Mouse (Mus musculus) intestine, embryonic 15.5 days (tissue): Measurements from ENCODE around the gene Clybl. TPM values are rescaled to one million over a fixed set of nuclear protein-coding genes. Genes with fewer than 3 reads are reported as not detected.

ENCODE experiments used
- ATAC-seq: fragments of 200-750 bp; cut with Nextera tagmentation; 2 replicates; pipeline ENCODE4 v1.8.0; 2017; ENCODE audit warnings: moderate TSS enrichment, moderate library complexity
- H3K27ac ChIP-seq: fragments of 300-500 bp; sonication (generic); 2 replicates; pipeline ENCODE4 v1.5.1; 2015; ENCODE audit warnings: mild to moderate bottlenecking, inconsistent platforms
- H3K27me3 ChIP-seq: fragments of 300-500 bp; sonication (generic); replicated peaks from 2 replicates; pipeline ENCODE4 v1.6.1; 2015; ENCODE audit warnings: inconsistent platforms
- H3K36me3 ChIP-seq: fragments of 300-500 bp; sonication (generic); 2 replicates; pipeline ENCODE4 v1.6.1; 2015; ENCODE audit warnings: inconsistent platforms
- H3K4me1 ChIP-seq: fragments of 300-500 bp; sonication (generic); replicated peaks from 2 replicates; pipeline ENCODE4 v1.6.1; 2015; ENCODE audit warnings: inconsistent platforms
- H3K4me2 ChIP-seq: fragments of 300-500 bp; sonication (generic); replicated peaks from 2 replicates; pipeline ENCODE4 v1.6.1; 2015; ENCODE audit warnings: mild to moderate bottlenecking, inconsistent platforms
- H3K4me3 ChIP-seq: fragments of 300-500 bp; sonication (generic); replicated peaks from 2 replicates; pipeline ENCODE4 v1.5.1; 2015; ENCODE audit warnings: inconsistent platforms
- H3K9ac ChIP-seq: fragments of 300-500 bp; sonication (generic); 2 replicates; pipeline ENCODE4 v1.6.1; 2015; ENCODE audit warnings: inconsistent platforms
- H3K9me3 ChIP-seq: fragments of 300-500 bp; sonication (generic); 2 replicates; pipeline ENCODE4 v1.6.1; 2016; ENCODE audit warnings: inconsistent platforms
- WGBS: fragments of 180-500 bp; shearing (Covaris S2); methylation state at CpG from one replicate; pipeline ENCODE4 v1.1.7; 2015; 5-methylcytosine and 5-hydroxymethylcytosine counted together
- polyA plus RNA-seq: library from polyadenylated mRNA; unstranded; fragments of >200 nt; fragmentation: Nextera tagmentation; extraction: Ambion mirVana; gene quantifications from 2 replicates; pipeline ENCODE4 v1.2.1, GENCODE M21; 2015

The Clybl gene
- polyA plus RNA-seq, 1 experiment from 2014 or later, result 33.7 TPM

DNA sequence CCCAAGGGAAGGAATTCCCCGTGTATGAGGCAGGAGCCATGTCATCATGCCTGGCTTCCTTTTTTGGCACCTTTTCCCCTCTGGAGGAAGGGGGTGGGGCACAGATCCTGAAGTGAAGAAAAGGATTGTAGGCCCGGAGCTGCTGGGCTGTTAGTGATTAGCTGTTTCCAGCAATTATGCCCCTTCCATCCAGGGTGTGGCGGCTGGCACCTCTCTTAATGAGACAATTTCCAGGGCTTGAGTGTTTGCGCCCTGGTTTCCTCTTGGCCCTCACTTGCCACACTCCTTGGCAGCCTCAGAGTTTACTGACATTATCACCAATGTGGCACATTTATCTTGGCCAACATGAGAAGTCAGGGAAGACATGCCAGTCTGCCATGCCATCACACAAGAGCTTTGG is 155.5 kb downstream of the Clybl start:
- WGBS, result 51% methylated on average over 4 of the region's 4 CpGs
- no peak for ATAC-seq
- H3K27ac ChIP-seq, result no peak overlapping the region
- H3K27me3 ChIP-seq, result no peaks in the 10 kb centered on the region
- no peak overlapping the region for H3K4me2 ChIP-seq
- no peak overlapping the region for H3K4me3 ChIP-seq
- no peaks in the 10 kb centered on the region for H3K9me3 ChIP-seq
- H3K36me3 ChIP-seq, result no peaks in the 10 kb centered on the region
- no peaks in the 10 kb centered on the region for H3K4me1 ChIP-seq
- no peak overlapping the region for H3K9ac ChIP-seq

DNA sequence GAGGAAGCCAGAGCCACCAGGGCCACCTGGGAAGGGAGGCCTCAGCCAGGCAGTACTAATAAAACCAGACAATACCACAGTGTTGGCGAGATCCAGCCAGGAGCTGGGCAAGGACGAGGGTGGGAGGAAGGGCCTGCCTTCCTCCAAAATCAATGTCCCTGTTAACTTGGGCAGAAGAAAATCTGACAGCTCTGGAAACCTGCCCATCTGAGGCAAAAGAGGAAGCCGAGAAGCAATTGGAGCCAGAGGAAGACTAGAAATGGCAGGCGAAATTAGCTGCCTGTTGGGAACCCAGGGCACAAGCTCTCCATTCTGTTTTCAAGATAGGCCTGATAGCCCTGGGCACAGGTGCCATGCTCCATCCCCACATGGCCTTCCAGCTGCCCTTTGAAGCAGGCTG is 157.3 kb downstream of the Clybl start:
- no peak for ATAC-seq
- 81% methylated on average over 4 of the region's 4 CpGs for WGBS
- H3K36me3 ChIP-seq, result no peaks in the 10 kb centered on the region
- no peak overlapping the region for H3K9ac ChIP-seq
- H3K4me2 ChIP-seq, result no peak overlapping the region
- no peaks in the 10 kb centered on the region for H3K9me3 ChIP-seq
- H3K4me1 ChIP-seq, result no peaks in the 10 kb centered on the region
- no peaks in the 10 kb centered on the region for H3K27me3 ChIP-seq
- H3K4me3 ChIP-seq, result no peak overlapping the region
- no peak overlapping the region for H3K27ac ChIP-seq

DNA sequence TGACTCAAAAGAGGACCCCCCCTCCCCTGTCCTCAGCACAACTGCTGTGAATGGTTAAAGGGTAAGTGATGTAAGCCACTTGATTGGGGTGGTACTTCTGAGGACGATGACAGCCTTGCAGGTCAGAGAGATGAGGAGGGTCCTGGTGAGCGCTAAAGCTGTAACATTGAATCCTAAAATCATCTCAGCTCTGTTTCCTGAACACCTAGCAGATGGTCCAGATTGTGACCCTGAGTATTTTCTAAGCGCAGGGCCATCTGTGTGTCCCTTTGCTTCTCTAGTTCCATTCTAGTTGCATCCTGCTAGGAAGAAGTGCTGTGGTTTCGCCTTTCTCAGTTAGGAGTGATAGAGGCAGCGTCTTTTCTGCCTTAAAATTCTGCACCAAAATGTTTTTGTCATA is 158.6 kb downstream of the Clybl start:
- no peak overlapping the region for H3K27ac ChIP-seq
- no peaks in the 10 kb centered on the region for H3K36me3 ChIP-seq
- H3K4me1 ChIP-seq, result no peaks in the 10 kb centered on the region
- 87% methylated on average over 5 of the region's 5 CpGs for WGBS
- no peaks in the 10 kb centered on the region for H3K27me3 ChIP-seq
- no peaks in the 10 kb centered on the region for H3K9me3 ChIP-seq
- no peak overlapping the region for H3K4me2 ChIP-seq
- H3K9ac ChIP-seq, result no peak overlapping the region
- H3K4me3 ChIP-seq, result no peak overlapping the region
- no peak for ATAC-seq

DNA sequence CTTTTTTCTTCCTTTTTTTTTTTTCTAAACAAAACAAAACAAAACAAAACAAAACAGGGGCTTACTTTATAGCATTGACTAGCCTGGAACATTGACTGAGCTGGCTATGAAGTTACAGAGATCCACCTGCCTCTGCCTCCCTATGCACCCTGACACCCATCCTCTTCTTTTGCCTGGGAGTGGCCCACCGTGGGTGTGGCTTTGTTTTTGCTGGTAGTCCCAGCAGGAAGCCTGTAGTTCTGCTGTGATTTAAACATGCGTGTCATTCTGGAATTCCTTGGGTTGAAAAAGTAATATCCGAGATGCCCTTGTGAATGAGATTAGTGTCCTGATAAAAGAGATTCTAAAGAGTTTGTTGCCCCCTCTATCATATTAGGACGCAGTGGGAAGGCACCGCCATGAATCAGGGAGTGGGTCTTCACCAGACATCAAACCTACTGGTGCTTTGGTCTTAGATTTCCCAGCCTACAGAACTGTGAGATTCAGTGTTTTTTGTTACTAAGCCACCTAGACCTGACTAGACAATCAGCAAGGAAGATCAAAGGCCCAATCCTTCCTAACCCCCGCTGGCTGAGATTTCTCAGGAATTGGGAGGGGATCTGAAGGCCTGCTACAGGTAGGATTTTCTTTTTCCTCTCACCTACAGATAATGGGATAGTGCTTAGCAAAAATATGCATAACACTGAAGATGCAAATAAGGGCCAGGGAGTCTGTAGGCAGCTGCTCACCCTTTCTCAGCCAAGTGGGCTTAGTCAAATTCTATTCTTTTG is 160.3 kb downstream of the Clybl start:
- Histone ChIP-seq H3K9ac (no peak overlapping the region), H3K4me2 (no peak overlapping the region), H3K36me3 (no peaks in the 10 kb centered on the region), H3K27ac (no peak overlapping the region), H3K9me3 (no peaks in the 10 kb centered on the region), H3K4me1 (no peaks in the 10 kb centered on the region), H3K4me3 (no peak overlapping the region), H3K27me3 (no peaks in the 10 kb centered on the region)
- no peak for ATAC-seq
- 47% methylated on average over 6 of the region's 6 CpGs for WGBS

DNA sequence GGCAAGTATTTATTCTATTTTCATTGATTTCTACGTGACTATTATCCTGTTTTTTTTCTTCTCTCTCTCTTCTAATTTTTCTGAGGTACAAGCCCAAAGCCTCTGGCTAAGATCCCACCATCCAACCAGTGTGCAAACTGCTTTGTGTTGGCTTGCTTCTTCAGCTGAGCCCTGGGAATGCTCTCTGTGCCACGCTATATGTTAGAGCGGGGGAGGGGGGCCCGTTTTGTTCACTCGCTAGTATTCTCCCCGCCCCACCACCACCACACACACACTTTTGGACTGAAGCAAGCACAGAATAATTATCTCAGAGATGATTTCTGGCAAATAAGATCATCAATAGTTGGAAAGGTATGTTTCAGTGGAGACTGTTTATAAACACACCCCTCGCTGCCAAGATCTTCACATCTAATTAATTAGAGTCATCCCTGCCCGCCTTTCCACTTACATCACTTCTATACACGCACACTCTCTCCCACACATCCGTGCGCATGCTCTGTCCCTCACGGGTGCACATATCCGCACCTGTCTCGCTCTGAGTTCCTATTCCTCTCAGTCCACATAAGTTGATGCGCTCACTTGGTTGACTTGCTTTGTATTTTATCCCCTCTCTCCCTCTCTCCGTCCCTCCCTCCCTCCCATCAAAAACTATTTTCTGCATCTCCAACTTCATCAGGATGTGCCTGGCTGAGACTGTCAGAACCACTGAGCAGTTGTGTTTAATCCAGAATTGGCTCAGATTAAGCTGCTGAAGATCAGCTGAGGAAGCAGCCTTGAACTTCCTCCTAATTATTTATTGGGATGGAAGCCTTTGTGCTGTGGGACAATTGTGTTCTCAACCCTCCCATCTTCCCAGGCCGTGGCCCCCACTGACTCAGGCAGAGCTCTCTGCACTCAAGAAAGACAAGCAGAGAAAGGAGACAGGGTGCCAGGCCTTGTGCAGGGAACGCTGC is 163.0 kb downstream of the Clybl start:
- no peak overlapping the region for H3K4me2 ChIP-seq
- H3K36me3 ChIP-seq, result no peaks in the 10 kb centered on the region
- no peaks in the 10 kb centered on the region for H3K9me3 ChIP-seq
- WGBS, result 70% methylated on average over 18 of the region's 18 CpGs
- no peaks in the 10 kb centered on the region for H3K27me3 ChIP-seq
- H3K4me3 ChIP-seq, result no peak overlapping the region
- ATAC-seq, result no peak
- H3K9ac ChIP-seq, result no peak overlapping the region
- no peak overlapping the region for H3K27ac ChIP-seq
- no peaks in the 10 kb centered on the region for H3K4me1 ChIP-seq

DNA sequence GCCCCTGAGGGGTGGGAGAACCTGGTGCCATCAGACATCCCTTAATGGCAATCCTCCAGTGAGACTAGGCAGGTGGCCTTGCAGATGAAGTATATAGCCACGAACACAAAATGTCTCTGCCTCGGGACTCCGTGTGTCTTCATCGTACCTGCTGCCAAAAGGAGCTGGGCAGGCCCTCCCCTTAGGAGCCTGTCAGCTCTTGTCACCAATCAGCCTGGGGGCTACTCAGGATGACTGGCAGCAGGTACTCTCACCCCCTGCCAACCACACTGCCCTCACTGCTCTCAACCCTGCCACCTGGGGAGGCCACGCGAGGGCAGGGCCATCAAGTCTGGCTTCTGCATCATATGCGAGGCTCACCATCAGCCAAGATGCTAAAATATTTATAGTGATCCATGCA is 166.6 kb downstream of the Clybl start:
- no peak overlapping the region for H3K9ac ChIP-seq
- ATAC-seq, result no peak
- WGBS, result 84% methylated on average over 7 of the region's 7 CpGs

DNA sequence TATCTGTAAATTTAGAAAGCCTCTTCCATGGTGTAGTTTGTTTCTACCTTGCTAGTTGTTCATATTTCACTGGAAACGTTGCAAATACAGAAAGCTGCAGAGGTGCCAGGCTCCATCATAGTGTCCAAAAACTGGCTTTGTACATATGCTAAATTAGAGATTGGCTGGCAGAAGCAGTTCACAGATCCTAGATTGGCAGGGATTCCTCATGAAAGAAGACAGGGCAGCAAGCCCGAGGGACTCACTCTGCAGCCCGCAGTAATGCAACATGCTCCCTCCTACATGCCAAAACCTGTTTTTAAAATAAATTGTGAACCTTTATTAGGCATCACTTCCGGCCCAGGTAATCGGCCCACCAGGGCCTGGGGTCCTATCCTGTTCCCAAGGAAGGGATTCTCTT is 167.8 kb downstream of the Clybl start:
- no peaks in the 10 kb centered on the region for H3K4me1 ChIP-seq
- no peak overlapping the region for H3K9ac ChIP-seq
- no peaks in the 10 kb centered on the region for H3K9me3 ChIP-seq
- no peak overlapping the region for H3K4me3 ChIP-seq
- H3K27me3 ChIP-seq, result no peaks in the 10 kb centered on the region
- no peak overlapping the region for H3K4me2 ChIP-seq
- no peak for ATAC-seq
- no peaks in the 10 kb centered on the region for H3K36me3 ChIP-seq
- 80% methylated on average over 5 of the region's 5 CpGs for WGBS
- no peak overlapping the region for H3K27ac ChIP-seq

More for the DNA sequence above, 166.6 kb downstream of the Clybl start:
- no peaks in the 10 kb centered on the region for H3K4me1 ChIP-seq
- no peak overlapping the region for H3K4me2 ChIP-seq
- H3K27ac ChIP-seq, result no peak overlapping the region
- no peaks in the 10 kb centered on the region for H3K36me3 ChIP-seq
- no peaks in the 10 kb centered on the region for H3K27me3 ChIP-seq
- H3K9me3 ChIP-seq, result no peaks in the 10 kb centered on the region
- H3K4me3 ChIP-seq, result no peak overlapping the region

DNA sequence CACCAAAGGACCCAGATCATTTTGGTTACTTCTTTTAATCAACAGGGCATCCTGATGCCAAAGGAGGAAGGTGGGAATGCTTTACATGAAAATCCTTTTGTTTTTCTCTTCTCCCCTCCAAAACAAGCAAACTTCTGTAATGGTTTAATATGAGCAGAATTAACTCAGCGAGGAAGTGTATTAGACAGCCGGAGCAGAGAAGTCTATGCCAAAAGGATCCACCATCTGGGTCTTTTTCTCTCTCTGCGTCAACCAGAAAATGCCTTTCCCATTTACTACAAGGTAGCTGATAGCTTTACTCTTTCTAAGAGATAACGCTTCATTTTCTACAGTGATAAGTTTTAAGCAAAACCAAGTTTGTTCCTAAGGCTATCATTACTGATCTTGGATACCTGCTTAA is 168.3 kb downstream of the Clybl start:
- no peak overlapping the region for H3K9ac ChIP-seq
- 94% methylated on average over 4 of the region's 4 CpGs for WGBS
- no peak for ATAC-seq

DNA sequence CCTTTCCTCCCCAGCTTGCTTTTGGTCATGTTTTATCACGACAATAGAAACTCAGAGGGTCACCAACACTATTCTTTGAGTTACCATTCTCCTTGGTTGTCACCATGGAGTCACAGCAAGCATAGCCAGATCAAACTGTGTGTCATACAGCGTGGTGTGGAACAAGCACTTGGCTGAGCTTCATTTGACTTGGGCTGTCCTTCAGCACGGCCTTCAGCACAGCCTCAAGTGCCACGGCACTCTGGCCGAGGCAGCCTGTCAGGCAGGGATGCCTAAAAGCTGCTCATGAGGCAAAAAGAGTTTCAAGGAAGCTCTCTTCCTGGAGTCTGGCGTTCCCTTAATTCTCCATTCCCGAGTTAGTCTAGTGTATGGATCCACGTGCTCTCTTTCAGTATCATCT is 169.3 kb downstream of the Clybl start:
- H3K36me3 ChIP-seq, result no peaks in the 10 kb centered on the region
- H3K4me1 ChIP-seq, result no peaks in the 10 kb centered on the region
- no peaks in the 10 kb centered on the region for H3K27me3 ChIP-seq
- no peak overlapping the region for H3K4me3 ChIP-seq
- no peak for ATAC-seq
- no peak overlapping the region for H3K4me2 ChIP-seq
- WGBS, result 86% methylated on average over 8 of the region's 8 CpGs
- no peak overlapping the region for H3K9ac ChIP-seq
- no peaks in the 10 kb centered on the region for H3K9me3 ChIP-seq
- H3K27ac ChIP-seq, result no peak overlapping the region

More for the DNA sequence above, 168.3 kb downstream of the Clybl start:
- Histone ChIP-seq H3K4me3 (no peak overlapping the region), H3K27me3 (no peaks in the 10 kb centered on the region), H3K36me3 (no peaks in the 10 kb centered on the region), H3K4me2 (no peak overlapping the region), H3K27ac (no peak overlapping the region), H3K9me3 (no peaks in the 10 kb centered on the region), H3K4me1 (no peaks in the 10 kb centered on the region)

DNA sequence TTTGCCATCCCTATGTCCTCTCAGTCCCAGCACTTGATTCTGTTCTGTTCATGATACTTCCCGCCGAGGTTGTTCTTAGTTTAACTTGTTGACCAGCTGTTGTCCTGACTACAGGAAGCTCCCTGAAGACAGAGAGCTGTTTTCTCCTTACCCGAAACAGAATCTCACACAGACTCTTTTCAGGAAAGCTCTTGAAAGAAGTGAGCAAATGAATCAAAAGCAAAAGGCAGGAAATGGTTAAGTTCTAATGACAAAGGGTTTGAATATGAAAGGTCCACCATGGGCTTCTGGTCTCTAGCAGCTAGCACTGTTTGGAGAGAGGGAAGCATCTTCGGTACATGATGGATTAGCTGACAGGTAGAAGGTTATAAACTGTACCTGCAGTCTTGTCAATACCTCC is 175.8 kb downstream of the Clybl start:
- ATAC-seq, result no peak
- Histone ChIP-seq H3K4me3 (no peak overlapping the region), H3K4me1 (no peaks in the 10 kb centered on the region), H3K27me3 (no peaks in the 10 kb centered on the region), H3K4me2 (no peak overlapping the region), H3K36me3 (no peaks in the 10 kb centered on the region), H3K9me3 (no peaks in the 10 kb centered on the region), H3K27ac (no peak overlapping the region), H3K9ac (no peak overlapping the region)
- WGBS, result 71% methylated on average over 4 of the region's 4 CpGs

DNA sequence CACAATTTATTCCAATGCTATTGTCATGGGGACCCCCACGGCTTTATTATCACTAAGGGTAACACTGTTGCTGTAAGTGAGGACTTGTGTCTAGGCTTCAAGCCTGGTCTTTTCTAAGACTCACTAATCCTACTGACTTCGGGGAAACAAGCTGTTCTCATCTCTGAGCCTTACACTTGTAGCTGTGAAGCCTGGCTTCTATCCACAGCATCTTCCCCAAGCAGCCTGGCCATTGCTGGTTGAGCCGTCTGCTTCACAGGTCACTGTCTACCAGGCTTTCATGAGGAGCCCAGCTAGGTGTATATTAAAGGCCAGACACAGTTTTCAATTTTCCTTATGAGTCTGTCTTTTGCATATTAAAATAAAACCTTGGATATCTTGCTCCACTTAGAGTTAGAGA is 177.1 kb downstream of the Clybl start:
- WGBS, result 77% methylated on average over 3 of the region's 3 CpGs

DNA sequence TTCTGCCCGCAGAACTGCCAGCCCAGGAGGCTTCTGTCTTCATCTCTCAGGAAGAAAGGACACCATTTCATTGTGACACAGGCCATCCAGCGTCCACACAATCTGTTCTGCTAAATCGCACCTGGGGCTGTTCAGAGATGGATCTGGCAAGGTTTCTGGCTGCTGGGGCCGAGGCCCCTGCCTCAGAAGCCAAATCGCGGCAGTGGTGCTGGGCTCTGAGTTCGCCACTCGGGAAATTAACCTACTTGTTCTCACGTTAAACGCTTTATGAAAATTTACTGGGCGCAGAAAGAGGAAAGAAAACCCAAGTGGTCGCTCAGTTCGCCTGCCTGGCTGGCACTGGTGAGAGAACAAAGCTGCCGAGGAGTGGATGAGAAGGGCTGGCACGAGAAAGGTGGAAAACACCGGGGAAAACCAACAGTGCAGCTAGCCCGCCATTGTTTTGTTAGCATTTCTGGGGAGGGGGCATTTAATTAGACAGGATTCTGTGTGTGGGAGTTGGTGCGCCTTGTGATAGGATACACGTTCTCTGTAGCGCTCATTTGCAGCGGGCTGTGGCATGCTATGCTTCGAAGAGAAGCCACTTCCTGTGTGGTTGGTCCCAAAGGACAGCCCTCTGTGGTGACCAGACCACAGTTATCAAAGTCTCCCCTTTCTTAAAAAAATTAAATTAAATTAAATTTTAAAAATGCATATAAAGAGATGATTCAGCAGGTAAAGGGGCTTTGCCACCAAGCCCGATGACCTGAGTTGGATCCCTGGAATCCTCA is 177.8 kb downstream of the Clybl start:
- no peak overlapping the region for H3K9ac ChIP-seq
- no peak for ATAC-seq
- 86% methylated on average over 23 of the region's 23 CpGs for WGBS
- H3K27ac ChIP-seq, result no peak overlapping the region
- H3K9me3 ChIP-seq, result no peaks in the 10 kb centered on the region
- H3K4me2 ChIP-seq, result no peak overlapping the region
- H3K36me3 ChIP-seq, result no peaks in the 10 kb centered on the region
- no peaks in the 10 kb centered on the region for H3K4me1 ChIP-seq
- no peak overlapping the region for H3K4me3 ChIP-seq
- no peaks in the 10 kb centered on the region for H3K27me3 ChIP-seq

More for the DNA sequence above, 177.1 kb downstream of the Clybl start:
- Histone ChIP-seq H3K9ac (no peak overlapping the region), H3K4me3 (no peak overlapping the region), H3K27me3 (no peaks in the 10 kb centered on the region), H3K4me2 (no peak overlapping the region), H3K27ac (no peak overlapping the region), H3K36me3 (no peaks in the 10 kb centered on the region), H3K4me1 (no peaks in the 10 kb centered on the region), H3K9me3 (no peaks in the 10 kb centered on the region)
- no peak for ATAC-seq
